Mouse (Mus musculus): ENCODE data around the gene Lrp6. TPM values are rescaled to one million over a fixed set of nuclear protein-coding genes. Genes with fewer than 3 reads are reported as not detected.

The Lrp6 gene
- polyA plus RNA-seq, 1 experiment = 17.1 TPM

GRCm38 (mm10) chr6:134551007-134551406, 15.8 kb downstream of the Lrp6 start:
- Histone ChIP-seq H3K27ac (ENCODE audit: control insufficient read depth, insufficient read depth, low read depth, low read length, poor library complexity) (no peak overlapping the region), H3K4me3 (replicated peaks; ENCODE audit: control insufficient read depth, low read depth, low read length) (no peak overlapping the region), H3K4me1 (ENCODE audit: control insufficient read depth, insufficient read depth, low read length) (no peaks in the 10 kb centered on the region)
- TF ChIP-seq POLR2A (IDR thresholded peaks at IDR 0.05; ENCODE audit: borderline replicate concordance, control insufficient read depth, low read depth, low read length) = no peak
- 55% methylated on average over 1 of the region's 1 CpGs for WGBS

- H3K4me3 ChIP-seq (replicated peaks; ENCODE audit: control insufficient read depth, low read depth, low read length) = no peak overlapping the region
- no peaks in the 10 kb centered on the region for H3K4me1 ChIP-seq (ENCODE audit: control insufficient read depth, insufficient read depth, low read length)
- 90% methylated on average over 1 of the region's 1 CpGs for WGBS
- H3K27ac ChIP-seq (ENCODE audit: control insufficient read depth, insufficient read depth, low read depth, low read length, poor library complexity) = no peak overlapping the region
- no peak for TF ChIP-seq POLR2A (IDR thresholded peaks at IDR 0.05; ENCODE audit: borderline replicate concordance, control insufficient read depth, low read depth, low read length)
- TF ChIP-seq CTCF (IDR thresholded peaks at IDR 0.05; ENCODE audit: control insufficient read depth, insufficient read depth, low read length) = no peak
Measured at GRCm38 (mm10) chr6:134550396-134550795, 16.4 kb downstream of the Lrp6 start.

- no peak overlapping the region for H3K27ac ChIP-seq (ENCODE audit: control insufficient read depth, insufficient read depth, low read depth, low read length, poor library complexity)
Measured at GRCm38 (mm10) chr6:134544843-134545242, 21.9 kb downstream of the Lrp6 start.

GRCm38 (mm10) chr6:134544093-134544492, 22.7 kb downstream of the Lrp6 start:
- Histone ChIP-seq H3K27ac (ENCODE audit: control insufficient read depth, insufficient read depth, low read depth, low read length, poor library complexity) (no peak overlapping the region), H3K4me1 (ENCODE audit: control insufficient read depth, insufficient read depth, low read length) (no peaks in the 10 kb centered on the region; the same call in 1 of the 2 replicates), H3K4me3 (replicated peaks; ENCODE audit: control insufficient read depth, low read depth, low read length) (no peak overlapping the region)
- TF ChIP-seq CTCF (IDR thresholded peaks at IDR 0.05; ENCODE audit: control insufficient read depth, insufficient read depth, low read length) = no peak
- TF ChIP-seq POLR2A (IDR thresholded peaks at IDR 0.05; ENCODE audit: borderline replicate concordance, control insufficient read depth, low read depth, low read length) = no peak
- 9% methylated on average over 2 of the region's 2 CpGs for WGBS

More at GRCm38 (mm10) chr6:134544843-134545242, 21.9 kb downstream of the Lrp6 start:
- no peak for TF ChIP-seq CTCF (IDR thresholded peaks at IDR 0.05; ENCODE audit: control insufficient read depth, insufficient read depth, low read length)
- no peak for TF ChIP-seq POLR2A (IDR thresholded peaks at IDR 0.05; ENCODE audit: borderline replicate concordance, control insufficient read depth, low read depth, low read length)
- no peaks in the 10 kb centered on the region; the same call in 1 of the 2 replicates for H3K4me1 ChIP-seq (ENCODE audit: control insufficient read depth, insufficient read depth, low read length)
- 76% methylated on average over 3 of the region's 3 CpGs for WGBS
- H3K4me3 ChIP-seq (replicated peaks; ENCODE audit: control insufficient read depth, low read depth, low read length) = no peak overlapping the region

- TF ChIP-seq POLR2A (IDR thresholded peaks at IDR 0.05; ENCODE audit: borderline replicate concordance, control insufficient read depth, low read depth, low read length) = no peak
- TF ChIP-seq CTCF (IDR thresholded peaks at IDR 0.05; ENCODE audit: control insufficient read depth, insufficient read depth, low read length) = no peak
- no peaks in the 10 kb centered on the region; the same call in 1 of the 2 replicates for H3K4me1 ChIP-seq (ENCODE audit: control insufficient read depth, insufficient read depth, low read length)
- H3K4me3 ChIP-seq (replicated peaks; ENCODE audit: control insufficient read depth, low read depth, low read length) = no peak overlapping the region
- no peak overlapping the region for H3K27ac ChIP-seq (ENCODE audit: control insufficient read depth, insufficient read depth, low read depth, low read length, poor library complexity)
Measured at GRCm38 (mm10) chr6:134543607-134544006, 23.2 kb downstream of the Lrp6 start.

GRCm38 (mm10) chr6:134542374-134542773, 24.4 kb downstream of the Lrp6 start:
- Histone ChIP-seq H3K4me3 (replicated peaks; ENCODE audit: control insufficient read depth, low read depth, low read length) (no peak overlapping the region), H3K4me1 (ENCODE audit: control insufficient read depth, insufficient read depth, low read length) (no peaks in the 10 kb centered on the region; the same call in 1 of the 2 replicates), H3K27ac (ENCODE audit: control insufficient read depth, insufficient read depth, low read depth, low read length, poor library complexity) (no peak overlapping the region)
- 85% methylated on average over 2 of the region's 2 CpGs for WGBS
- TF ChIP-seq CTCF (IDR thresholded peaks at IDR 0.05; ENCODE audit: control insufficient read depth, insufficient read depth, low read length) = no peak
- TF ChIP-seq POLR2A (IDR thresholded peaks at IDR 0.05; ENCODE audit: borderline replicate concordance, control insufficient read depth, low read depth, low read length) = no peak

- TF ChIP-seq POLR2A (IDR thresholded peaks at IDR 0.05; ENCODE audit: borderline replicate concordance, control insufficient read depth, low read depth, low read length) (no peak), CTCF (IDR thresholded peaks at IDR 0.05; ENCODE audit: control insufficient read depth, insufficient read depth, low read length) (no peak)
- H3K4me3 ChIP-seq (replicated peaks; ENCODE audit: control insufficient read depth, low read depth, low read length) = no peak overlapping the region
- 83% methylated on average over 6 of the region's 6 CpGs for WGBS
- no peak overlapping the region for H3K27ac ChIP-seq (ENCODE audit: control insufficient read depth, insufficient read depth, low read depth, low read length, poor library complexity)
- no peaks in the 10 kb centered on the region; the same call in 1 of the 2 replicates for H3K4me1 ChIP-seq (ENCODE audit: control insufficient read depth, insufficient read depth, low read length)
Measured at GRCm38 (mm10) chr6:134540161-134540560, 26.6 kb downstream of the Lrp6 start.

- TF ChIP-seq CTCF (IDR thresholded peaks at IDR 0.05; ENCODE audit: control insufficient read depth, insufficient read depth, low read length) (no peak), POLR2A (IDR thresholded peaks at IDR 0.05; ENCODE audit: borderline replicate concordance, control insufficient read depth, low read depth, low read length) (no peak)
- 47% methylated on average over 3 of the region's 3 CpGs for WGBS
- no peaks in the 10 kb centered on the region for H3K4me1 ChIP-seq (ENCODE audit: control insufficient read depth, insufficient read depth, low read length)
- H3K27ac ChIP-seq (ENCODE audit: control insufficient read depth, insufficient read depth, low read depth, low read length, poor library complexity) = no peak overlapping the region
- H3K4me3 ChIP-seq (replicated peaks; ENCODE audit: control insufficient read depth, low read depth, low read length) = no peak overlapping the region
Measured at GRCm38 (mm10) chr6:134539459-134539858, 27.3 kb downstream of the Lrp6 start.

- no peak overlapping the region for H3K4me3 ChIP-seq (replicated peaks; ENCODE audit: control insufficient read depth, low read depth, low read length)
- whole genome bisulfite sequencing = 66% methylated on average over 4 of the region's 4 CpGs
Measured at GRCm38 (mm10) chr6:134538805-134539204, 28.0 kb downstream of the Lrp6 start.

More at GRCm38 (mm10) chr6:134538805-134539204, 28.0 kb downstream of the Lrp6 start:
- Histone ChIP-seq H3K4me1 (ENCODE audit: control insufficient read depth, insufficient read depth, low read length) (no peaks in the 10 kb centered on the region), H3K27ac (ENCODE audit: control insufficient read depth, insufficient read depth, low read depth, low read length, poor library complexity) (no peak overlapping the region)
- TF ChIP-seq CTCF (IDR thresholded peaks at IDR 0.05; ENCODE audit: control insufficient read depth, insufficient read depth, low read length) = no peak
- TF ChIP-seq POLR2A (IDR thresholded peaks at IDR 0.05; ENCODE audit: borderline replicate concordance, control insufficient read depth, low read depth, low read length) = no peak

Measured in bone marrow, adult 2 months (tissue).